Mouse (Mus musculus) heart, embryonic 10.5 days (tissue): ENCODE data around the gene Kif2c. TPM values are rescaled to one million over a fixed set of nuclear protein-coding genes. Genes with fewer than 3 reads are reported as not detected.

Experiments
- DNase-seq: peaks from one replicate; pipeline ENCODE4 v3.0.0-alpha.2; 2017; ENCODE audit warnings: low spot score
- H3K27ac ChIP-seq: fragments of 300-500 bp; sonication (generic); 2 replicates; pipeline ENCODE4 v1.5.1; 2016; ENCODE audit warnings: mild to moderate bottlenecking
- H3K27me3 ChIP-seq: fragments of 300-500 bp; sonication (generic); 2 replicates; pipeline ENCODE4 v1.6.1; 2016; ENCODE audit warnings: mild to moderate bottlenecking; ENCODE audit not compliant: poor library complexity, insufficient read depth, severe bottlenecking
- H3K36me3 ChIP-seq: fragments of 300-500 bp; sonication (generic); 2 replicates; pipeline ENCODE4 v1.6.1; 2016; ENCODE audit warnings: mild to moderate bottlenecking, moderate library complexity
- H3K4me1 ChIP-seq: fragments of 300-500 bp; sonication (generic); 2 replicates; pipeline ENCODE4 v1.6.1; 2016; ENCODE audit warnings: mild to moderate bottlenecking
- H3K4me3 ChIP-seq: fragments of 300-500 bp; sonication (generic); 2 replicates; pipeline ENCODE4 v1.5.1; 2016; ENCODE audit warnings: mild to moderate bottlenecking, moderate library complexity
- H3K9me3 ChIP-seq: fragments of 300-500 bp; sonication (generic); 2 replicates; pipeline ENCODE4 v1.6.1; 2016; ENCODE audit warnings: mild to moderate bottlenecking, moderate library complexity
- WGBS: fragments of 180-500 bp; shearing (Covaris S2); methylation state at CpG from one replicate; pipeline ENCODE4 v1.1.7; 2016; 5-methylcytosine and 5-hydroxymethylcytosine counted together
- polyA plus RNA-seq: library from polyadenylated mRNA; unstranded; fragments of >200 nt; fragmentation: Nextera tagmentation; extraction: Ambion mirVana; gene quantifications from 2 replicates; pipeline ENCODE4 v1.2.1, GENCODE M21; 2016

The Kif2c gene
- polyA plus RNA-seq, 1 experiment from 2014 or later = 68.7 TPM

DNA sequence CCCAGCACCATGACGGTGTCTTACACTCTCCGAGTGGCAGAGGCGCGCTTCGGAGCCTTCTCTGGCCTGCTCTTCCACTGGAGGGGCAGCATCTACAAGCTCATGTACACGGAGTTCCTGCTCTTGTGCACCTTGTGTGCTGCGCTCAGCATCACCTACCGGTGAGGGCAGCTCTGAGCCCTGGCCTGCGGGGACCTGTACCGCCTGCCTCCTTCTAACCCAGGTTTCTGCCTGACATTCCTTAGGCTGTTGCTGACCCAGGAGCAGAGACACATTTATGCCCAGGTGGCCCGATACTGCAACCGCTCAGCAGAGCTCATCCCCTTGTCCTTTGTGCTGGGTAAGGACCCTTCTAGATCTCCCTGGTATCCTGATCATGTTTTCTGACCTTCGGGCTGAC, 37.2 kb downstream of the Kif2c start:
- no peak overlapping the region for H3K4me3 ChIP-seq
- no peaks in the 10 kb centered on the region for H3K27me3 ChIP-seq
- H3K27ac ChIP-seq = no peak overlapping the region
- DNase-seq = no peak
- WGBS = 86% methylated on average over 13 of the region's 13 CpGs
- H3K9me3 ChIP-seq = no peaks in the 10 kb centered on the region
- H3K4me1 ChIP-seq = peaks cover 3% of the 10 kb centered on the region; the same call in 1 of the 2 replicates
- H3K36me3 ChIP-seq = peaks cover 22% of the 10 kb centered on the region

GRCm38 (mm10) chr4:117143023-117143422, 39.4 kb downstream of the Kif2c start:
- 49% methylated on average over 7 of the region's 7 CpGs for WGBS
- DNase-seq = no peak
- Histone ChIP-seq H3K4me1 (peaks cover 5% of the 10 kb centered on the region; the same call in 1 of the 2 replicates), H3K27ac (no peak overlapping the region), H3K36me3 (peaks cover 2% of the 10 kb centered on the region; the same call in 1 of the 2 replicates), H3K9me3 (no peaks in the 10 kb centered on the region), H3K27me3 (no peaks in the 10 kb centered on the region), H3K4me3 (no peak overlapping the region)

DNA sequence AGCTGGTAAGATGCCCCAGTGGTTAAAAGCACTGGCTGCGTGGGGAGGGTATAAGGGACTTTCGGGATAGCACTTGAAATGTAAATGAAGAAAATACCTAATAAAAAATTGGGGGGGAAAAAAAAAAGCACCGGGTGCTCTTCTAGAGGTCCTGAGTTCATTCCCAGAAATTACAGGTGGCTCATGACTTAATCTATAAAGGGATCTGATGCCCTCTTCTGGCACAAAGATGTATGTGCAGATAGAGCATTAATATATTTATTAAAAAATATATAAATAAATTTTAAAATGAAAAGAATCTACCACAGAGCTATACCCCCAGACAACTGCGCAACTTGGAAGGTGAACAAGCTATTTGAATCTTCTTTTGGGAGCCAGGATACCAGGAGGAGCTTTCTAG, 41.8 kb downstream of the Kif2c start:
- Histone ChIP-seq H3K9me3 (no peaks in the 10 kb centered on the region), H3K27ac (no peak overlapping the region), H3K4me1 (peaks cover 5% of the 10 kb centered on the region; the same call in 1 of the 2 replicates), H3K36me3 (no peaks in the 10 kb centered on the region), H3K27me3 (no peaks in the 10 kb centered on the region), H3K4me3 (no peak overlapping the region)
- DNase-seq = no peak
- 42% methylated on average over 4 of the region's 4 CpGs for WGBS

- Histone ChIP-seq H3K27ac (no peak overlapping the region), H3K9me3 (no peaks in the 10 kb centered on the region), H3K36me3 (no peaks in the 10 kb centered on the region), H3K4me3 (no peak overlapping the region), H3K27me3 (no peaks in the 10 kb centered on the region), H3K4me1 (peaks cover 9% of the 10 kb centered on the region; the same call in 1 of the 2 replicates)
- WGBS = 2% methylated on average over 2 of the region's 2 CpGs
- DNase-seq = no peak
These were observed 43.2 kb downstream of the Kif2c start for GRCm38 (mm10) chr4:117139217-117139612.

DNA sequence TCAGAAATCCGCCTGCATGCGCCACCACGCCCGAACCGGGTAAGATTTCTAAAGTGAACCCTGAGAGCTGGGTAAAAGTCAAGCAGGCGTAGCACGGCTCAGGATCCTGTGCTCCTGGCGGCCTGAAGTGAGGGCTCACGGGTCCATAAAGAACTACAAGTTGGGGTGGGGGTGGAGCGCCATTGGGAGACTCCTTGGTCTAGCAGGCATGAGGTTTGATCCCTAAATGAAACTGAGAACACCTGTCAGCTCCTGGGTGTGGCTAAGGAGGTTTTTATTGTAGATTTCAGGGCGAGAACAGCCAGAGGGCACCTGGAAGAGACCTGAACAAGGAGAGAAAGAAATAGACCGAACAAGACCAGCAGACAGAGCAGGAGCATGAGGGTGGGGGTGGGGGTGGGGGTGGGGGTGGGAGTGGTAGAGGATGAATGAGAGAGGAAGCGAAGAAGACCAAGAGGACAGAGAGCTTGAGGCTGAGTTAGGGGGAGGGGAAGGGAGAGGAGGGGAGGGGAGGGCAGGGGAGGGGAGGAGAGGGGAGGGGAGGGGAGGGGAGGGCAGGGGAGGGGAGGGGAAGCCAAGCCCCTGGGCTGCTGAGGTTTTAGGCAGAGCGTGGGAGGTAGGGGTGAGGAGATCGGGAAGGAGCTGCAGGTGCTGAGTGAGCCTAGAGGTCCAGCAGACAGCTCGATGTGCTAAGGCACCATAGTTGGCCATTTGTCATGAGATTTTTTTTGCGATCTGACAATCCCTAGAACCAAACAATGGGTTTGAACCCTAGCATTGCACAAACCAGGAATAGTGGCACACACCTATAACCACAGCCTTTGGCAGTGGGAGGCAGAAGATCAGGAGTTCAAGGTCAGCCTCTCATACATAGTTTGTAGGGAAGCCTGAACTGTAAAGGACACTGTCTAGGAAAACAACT, 43.9 kb downstream of the Kif2c start:
- H3K27me3 ChIP-seq = peaks cover 2% of the 10 kb centered on the region; the same call in 1 of the 2 replicates
- H3K36me3 ChIP-seq = no peaks in the 10 kb centered on the region
- H3K4me3 ChIP-seq = no peak overlapping the region
- H3K9me3 ChIP-seq = no peaks in the 10 kb centered on the region
- peaks cover 11% of the 10 kb centered on the region; the same call in 1 of the 2 replicates for H3K4me1 ChIP-seq
- WGBS = 60% methylated on average over 16 of the region's 17 CpGs
- no peak for DNase-seq
- no peak overlapping the region for H3K27ac ChIP-seq

- H3K36me3 ChIP-seq = 0 out of 2 replicates have a peak, but pooled peaks cover 4% of the 10 kb centered on the region
- no peak for DNase-seq
- 29% methylated on average over 8 of the region's 8 CpGs for WGBS
- no peaks in the 10 kb centered on the region for H3K9me3 ChIP-seq
- H3K27ac ChIP-seq = no peak overlapping the region
- H3K27me3 ChIP-seq = peaks cover 27% of the 10 kb centered on the region
- peaks cover 31% of the 10 kb centered on the region for H3K4me1 ChIP-seq
- no peak overlapping the region for H3K4me3 ChIP-seq
These were observed 46.4 kb downstream of the Kif2c start for GRCm38 (mm10) chr4:117136034-117136433.

GRCm38 (mm10) chr4:117134601-117134995, 47.8 kb downstream of the Kif2c start:
- WGBS = 33% methylated on average over 2 of the region's 2 CpGs
- Histone ChIP-seq H3K27me3 (peaks cover 41% of the 10 kb centered on the region), H3K27ac (peak overlapping the region; percentile 85; the same call in 1 of the 2 replicates), H3K4me3 (peak overlapping the region; percentile 82), H3K4me1 (peaks cover 33% of the 10 kb centered on the region), H3K36me3 (0 out of 2 replicates have a peak, but pooled peaks cover 6% of the 10 kb centered on the region), H3K9me3 (no peaks in the 10 kb centered on the region)
- DNase-seq = no peak

GRCm38 (mm10) chr4:117133817-117134600, 48.4 kb downstream of the Kif2c start, which contains the start of gene Plk3:
Gene Plk3 (minus strand): TSS chr4:117133963.
- DNase-seq = peak; percentile 98
- no peaks in the 10 kb centered on the region for H3K9me3 ChIP-seq
- H3K36me3 ChIP-seq = 0 out of 2 replicates have a peak, but pooled peaks cover 6% of the 10 kb centered on the region
- peaks cover 33% of the 10 kb centered on the region for H3K4me1 ChIP-seq
- H3K4me3 ChIP-seq = peak within 1 kb of the TSS; percentile 82
- 2% methylated on average over 48 of the region's 48 CpGs for WGBS
- H3K27me3 ChIP-seq = peaks cover 41% of the 10 kb centered on the region
- peak within 1 kb of the TSS; percentile 85 for H3K27ac ChIP-seq

DNA sequence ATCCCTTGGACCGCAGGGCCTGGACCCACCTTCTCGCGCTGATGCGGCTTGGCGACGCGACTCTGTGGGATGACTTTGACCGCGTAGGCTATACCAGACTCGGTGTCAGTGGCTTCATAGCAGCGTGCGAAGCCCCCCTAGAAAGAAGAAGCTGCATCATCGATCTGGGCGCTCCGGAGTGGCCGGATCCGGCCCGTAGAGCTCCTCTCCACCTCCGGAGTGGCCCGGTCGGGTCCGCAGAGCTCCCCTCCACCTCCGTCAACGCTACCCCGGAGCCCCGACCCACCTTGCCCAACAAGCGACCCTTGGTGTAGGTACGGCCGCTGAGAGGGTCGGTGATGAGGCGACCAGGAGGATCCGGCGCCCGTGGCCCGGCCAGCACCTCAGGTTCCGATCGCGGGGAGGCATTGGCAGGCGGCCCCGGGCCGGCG, 49.1 kb downstream of the Kif2c start:
- Histone ChIP-seq H3K27me3 (peaks cover 41% of the 10 kb centered on the region), H3K36me3 (peaks cover 7% of the 10 kb centered on the region; the same call in 1 of the 2 replicates), H3K9me3 (no peaks in the 10 kb centered on the region), H3K27ac (peak overlapping the region; percentile 85), H3K4me1 (peaks cover 30% of the 10 kb centered on the region), H3K4me3 (peak overlapping the region; percentile 82)
- no peak for DNase-seq
- under 1% methylated on average over 42 of the region's 42 CpGs for WGBS

DNA sequence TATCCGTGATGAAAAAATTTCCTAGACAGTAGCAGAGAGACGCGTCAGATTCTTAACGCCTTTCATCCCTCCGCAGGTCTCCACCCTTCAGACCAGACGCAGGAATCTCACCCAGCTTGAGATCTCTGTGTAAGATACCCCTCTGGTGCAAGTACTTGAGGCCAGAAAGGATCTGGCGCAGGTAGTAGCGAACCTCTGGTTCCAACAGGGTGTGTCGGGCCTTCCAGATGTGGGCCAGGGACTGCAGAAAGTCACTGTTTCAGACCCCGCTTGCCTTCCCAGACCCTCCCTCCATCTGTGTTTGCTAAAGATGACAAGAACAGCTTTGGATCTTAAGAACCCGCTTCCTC, 49.7 kb downstream of the Kif2c start:
- H3K36me3 ChIP-seq = peaks cover 13% of the 10 kb centered on the region; the same call in 1 of the 2 replicates
- no peak overlapping the region for H3K27ac ChIP-seq
- H3K9me3 ChIP-seq = no peaks in the 10 kb centered on the region
- DNase-seq = no peak
- peaks cover 30% of the 10 kb centered on the region for H3K4me1 ChIP-seq
- peak overlapping the region; percentile 82 for H3K4me3 ChIP-seq
- WGBS = 11% methylated on average over 11 of the region's 11 CpGs
- peaks cover 41% of the 10 kb centered on the region for H3K27me3 ChIP-seq

- no peak for DNase-seq
- peaks cover 41% of the 10 kb centered on the region for H3K27me3 ChIP-seq
These were observed 50.3 kb downstream of the Kif2c start for GRCm38 (mm10) chr4:117131890-117132793.

DNA sequence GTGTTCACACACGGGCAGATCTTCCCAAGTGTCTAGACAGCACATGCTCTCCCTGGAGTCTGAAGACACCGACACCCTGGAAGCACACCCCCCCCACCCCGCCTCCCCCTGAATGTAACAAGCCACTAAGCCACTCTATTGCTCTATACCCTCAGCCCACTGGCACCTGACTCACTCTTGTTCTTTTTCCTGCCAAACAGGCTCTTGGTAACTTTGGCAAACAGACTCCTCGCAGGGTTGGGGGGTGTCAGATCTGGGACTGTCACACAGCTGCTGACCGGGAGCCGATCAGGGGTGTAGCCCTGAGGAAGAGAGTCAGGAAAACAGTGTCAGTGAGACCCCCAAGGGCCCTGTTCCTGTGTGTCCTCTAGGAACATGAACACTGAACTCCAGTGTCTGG, 51.2 kb downstream of the Kif2c start:
- 77% methylated on average over 6 of the region's 6 CpGs for WGBS
- Histone ChIP-seq H3K4me1 (peaks cover 30% of the 10 kb centered on the region), H3K36me3 (peaks cover 13% of the 10 kb centered on the region; the same call in 1 of the 2 replicates), H3K4me3 (no peak overlapping the region), H3K9me3 (no peaks in the 10 kb centered on the region), H3K27ac (no peak overlapping the region), H3K27me3 (peaks cover 41% of the 10 kb centered on the region)
- no peak for DNase-seq

More at GRCm38 (mm10) chr4:117131890-117132793, 50.3 kb downstream of the Kif2c start:
- H3K9me3 ChIP-seq = no peaks in the 10 kb centered on the region
- H3K36me3 ChIP-seq = peaks cover 13% of the 10 kb centered on the region; the same call in 1 of the 2 replicates
- WGBS = 25% methylated on average over 7 of the region's 7 CpGs
- peak overlapping the region; percentile 82; the same call in 1 of the 2 replicates for H3K4me3 ChIP-seq
- peaks cover 30% of the 10 kb centered on the region for H3K4me1 ChIP-seq
- no peak overlapping the region for H3K27ac ChIP-seq
